Mouse (Mus musculus) thymus, adult 2 months (tissue): ENCODE data around the gene Cyp2c55.

Experiments
- CTCF ChIP-seq: fragments of 200-500 bp; IDR thresholded peaks from 2 replicates; pipeline ENCODE4 v1.5.1; 2012; ENCODE audit warnings: mild to moderate bottlenecking, control low read depth, low read length, moderate library complexity, borderline replicate concordance; ENCODE audit not compliant: control insufficient read depth, poor library complexity, insufficient read depth; ENCODE audit errors: extremely low read depth
- POLR2A ChIP-seq: fragments of 200-500 bp; IDR thresholded peaks from 2 replicates; pipeline ENCODE4 v1.6.1; 2012; ENCODE audit warnings: mild to moderate bottlenecking, low read length, control low read depth, moderate library complexity; ENCODE audit not compliant: control insufficient read depth, poor library complexity, insufficient read depth; ENCODE audit errors: extremely low read depth

DNA sequence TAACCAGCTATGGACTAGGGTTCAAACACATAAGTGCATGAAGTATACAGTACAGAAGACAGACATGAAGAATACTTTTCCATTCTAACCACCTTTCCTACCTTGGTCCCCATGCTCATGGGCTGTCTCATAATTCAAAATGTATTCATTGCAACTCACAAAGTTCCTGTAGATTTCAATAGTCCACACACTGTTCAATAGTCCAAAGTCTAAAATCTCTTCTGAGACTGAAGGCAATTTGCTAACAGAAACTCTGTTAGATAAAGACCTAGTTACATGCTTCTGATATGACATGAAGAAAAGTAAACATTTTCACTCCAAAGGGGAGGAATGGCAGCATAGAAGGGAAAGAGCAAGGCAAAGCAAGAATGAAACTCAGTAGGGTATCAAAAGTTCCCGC, 51.1 kb downstream of the Cyp2c55 start:
- TF ChIP-seq POLR2A (no peak), CTCF (no peak)
